Mouse (Mus musculus): ENCODE data around the gene Incenp. TPM values are rescaled to one million over a fixed set of nuclear protein-coding genes. Genes with fewer than 3 reads are reported as not detected.
"Not testable (repeated sequence)": the region's sequence is repeated elsewhere in the genome, so short reads cannot be mapped to it uniquely, and the experiment has no call there.

The Incenp gene
- polyA plus RNA-seq, 1 experiment = 39.7 TPM

GRCm38 (mm10) chr19:9922228-9922627 is 22.9 kb upstream of the Incenp start:
- Histone ChIP-seq H3K4me1 (ENCODE audit: control insufficient read depth) (peaks cover 50% of the 10 kb centered on the region), H3K4me3 (replicated peaks) (no peak overlapping the region), H3K27me3 (ENCODE audit: control insufficient read depth) (peaks cover 8% of the 10 kb centered on the region), H3K9me3 (ENCODE audit: control insufficient read depth, low read length) (no peaks in the 10 kb centered on the region), H3K36me3 (ENCODE audit: control insufficient read depth) (no peaks in the 10 kb centered on the region)
- TF ChIP-seq TAL1 (IDR thresholded peaks at IDR 0.05; ENCODE audit: low read length) (no peak), GATA1 (IDR thresholded peaks at IDR 0.05; ENCODE audit: low read length) (no peak)

- peaks cover 53% of the 10 kb centered on the region for H3K4me1 ChIP-seq (ENCODE audit: control insufficient read depth)
- H3K4me3 ChIP-seq (replicated peaks) = no peak overlapping the region
- TF ChIP-seq GATA1 (IDR thresholded peaks at IDR 0.05; ENCODE audit: low read length) (no peak), TAL1 (IDR thresholded peaks at IDR 0.05; ENCODE audit: low read length) (no peak)
- no peaks in the 10 kb centered on the region for H3K9me3 ChIP-seq (ENCODE audit: control insufficient read depth, low read length)
- no peaks in the 10 kb centered on the region for H3K27me3 ChIP-seq (ENCODE audit: control insufficient read depth)
- no peaks in the 10 kb centered on the region for H3K36me3 ChIP-seq (ENCODE audit: control insufficient read depth)
These were observed 21.8 kb upstream of the Incenp start for GRCm38 (mm10) chr19:9920835-9921784.

- Histone ChIP-seq H3K36me3 (ENCODE audit: control insufficient read depth) (no peaks in the 10 kb centered on the region), H3K9me3 (ENCODE audit: control insufficient read depth, low read length) (no peaks in the 10 kb centered on the region), H3K27me3 (ENCODE audit: control insufficient read depth) (no peaks in the 10 kb centered on the region), H3K4me1 (ENCODE audit: control insufficient read depth) (peaks cover 37% of the 10 kb centered on the region), H3K4me3 (replicated peaks) (no peak overlapping the region)
- TF ChIP-seq TAL1 (IDR thresholded peaks at IDR 0.05; ENCODE audit: low read length) (no peak), GATA1 (IDR thresholded peaks at IDR 0.05; ENCODE audit: low read length) (no peak)
These were observed 19.0 kb upstream of the Incenp start for GRCm38 (mm10) chr19:9918176-9918861.

GRCm38 (mm10) chr19:9917727-9918126 is 18.4 kb upstream of the Incenp start:
- H3K9me3 ChIP-seq (ENCODE audit: control insufficient read depth, low read length) = no peaks in the 10 kb centered on the region
- H3K27me3 ChIP-seq (ENCODE audit: control insufficient read depth) = no peaks in the 10 kb centered on the region
- no peak for TF ChIP-seq TAL1 (IDR thresholded peaks at IDR 0.05; ENCODE audit: low read length)
- TF ChIP-seq GATA1 (IDR thresholded peaks at IDR 0.05; ENCODE audit: low read length) = no peak
- no peak overlapping the region for H3K4me3 ChIP-seq (replicated peaks)
- peaks cover 36% of the 10 kb centered on the region for H3K4me1 ChIP-seq (ENCODE audit: control insufficient read depth)
- no peaks in the 10 kb centered on the region for H3K36me3 ChIP-seq (ENCODE audit: control insufficient read depth)

- TF ChIP-seq GATA1 (IDR thresholded peaks at IDR 0.05; ENCODE audit: low read length) = no peak
- TF ChIP-seq TAL1 (IDR thresholded peaks at IDR 0.05; ENCODE audit: low read length) = no peak
- no peaks in the 10 kb centered on the region for H3K9me3 ChIP-seq (ENCODE audit: control insufficient read depth, low read length)
- peaks cover 31% of the 10 kb centered on the region for H3K4me1 ChIP-seq (ENCODE audit: control insufficient read depth)
These were observed 16.6 kb upstream of the Incenp start for GRCm38 (mm10) chr19:9915935-9916334.

GRCm38 (mm10) chr19:9914346-9914745 is 15.0 kb upstream of the Incenp start:
- Histone ChIP-seq H3K4me3 (replicated peaks) (no peak overlapping the region), H3K4me1 (ENCODE audit: control insufficient read depth) (peaks cover 19% of the 10 kb centered on the region), H3K27me3 (ENCODE audit: control insufficient read depth) (no peaks in the 10 kb centered on the region), H3K9me3 (ENCODE audit: control insufficient read depth, low read length) (no peaks in the 10 kb centered on the region), H3K36me3 (ENCODE audit: control insufficient read depth) (no peaks in the 10 kb centered on the region)
- TF ChIP-seq GATA1 (IDR thresholded peaks at IDR 0.05; ENCODE audit: low read length) (no peak), TAL1 (IDR thresholded peaks at IDR 0.05; ENCODE audit: low read length) (no peak)

More at GRCm38 (mm10) chr19:9915935-9916334, 16.6 kb upstream of the Incenp start:
- Histone ChIP-seq H3K4me3 (replicated peaks) (no peak overlapping the region), H3K27me3 (ENCODE audit: control insufficient read depth) (no peaks in the 10 kb centered on the region), H3K36me3 (ENCODE audit: control insufficient read depth) (no peaks in the 10 kb centered on the region)

GRCm38 (mm10) chr19:9913784-9914183 is 14.4 kb upstream of the Incenp start:
- Histone ChIP-seq H3K9me3 (ENCODE audit: control insufficient read depth, low read length) (no peaks in the 10 kb centered on the region), H3K4me1 (ENCODE audit: control insufficient read depth) (peaks cover 17% of the 10 kb centered on the region)

GRCm38 (mm10) chr19:9911314-9911754 is 12.0 kb upstream of the Incenp start:
- H3K9me3 ChIP-seq (ENCODE audit: control insufficient read depth, low read length) = no peaks in the 10 kb centered on the region
- peaks cover 7% of the 10 kb centered on the region for H3K4me1 ChIP-seq (ENCODE audit: control insufficient read depth)
- no peak for TF ChIP-seq GATA1 (IDR thresholded peaks at IDR 0.05; ENCODE audit: low read length)
- no peak for TF ChIP-seq TAL1 (IDR thresholded peaks at IDR 0.05; ENCODE audit: low read length)
- no peaks in the 10 kb centered on the region for H3K27me3 ChIP-seq (ENCODE audit: control insufficient read depth)
- H3K4me3 ChIP-seq (replicated peaks) = no peak overlapping the region
- no peaks in the 10 kb centered on the region for H3K36me3 ChIP-seq (ENCODE audit: control insufficient read depth)

More at GRCm38 (mm10) chr19:9913784-9914183, 14.4 kb upstream of the Incenp start:
- H3K4me3 ChIP-seq (replicated peaks) = no peak overlapping the region
- H3K36me3 ChIP-seq (ENCODE audit: control insufficient read depth) = no peaks in the 10 kb centered on the region
- H3K27me3 ChIP-seq (ENCODE audit: control insufficient read depth) = no peaks in the 10 kb centered on the region
- no peak for TF ChIP-seq GATA1 (IDR thresholded peaks at IDR 0.05; ENCODE audit: low read length)
- TF ChIP-seq TAL1 (IDR thresholded peaks at IDR 0.05; ENCODE audit: low read length) = no peak

GRCm38 (mm10) chr19:9909351-9909750 is 10.0 kb upstream of the Incenp start:
- H3K36me3 ChIP-seq (ENCODE audit: control insufficient read depth) = no peaks in the 10 kb centered on the region
- H3K27me3 ChIP-seq (ENCODE audit: control insufficient read depth) = no peaks in the 10 kb centered on the region
- H3K4me1 ChIP-seq (ENCODE audit: control insufficient read depth) = peaks cover 7% of the 10 kb centered on the region
- H3K9me3 ChIP-seq (ENCODE audit: control insufficient read depth, low read length) = no peaks in the 10 kb centered on the region
- TF ChIP-seq GATA1 (IDR thresholded peaks at IDR 0.05; ENCODE audit: low read length) = no peak
- no peak for TF ChIP-seq TAL1 (IDR thresholded peaks at IDR 0.05; ENCODE audit: low read length)
- H3K4me3 ChIP-seq (replicated peaks) = no peak overlapping the region

- Histone ChIP-seq H3K4me1 (ENCODE audit: control insufficient read depth) (peaks cover 46% of the 10 kb centered on the region), H3K4me3 (replicated peaks) (peak overlapping the region; percentile 99), H3K36me3 (ENCODE audit: control insufficient read depth) (peaks cover 33% of the 10 kb centered on the region)
- not testable (repeated sequence) for H3K9me3 ChIP-seq (ENCODE audit: control insufficient read depth, low read length); H3K27me3 ChIP-seq (ENCODE audit: control insufficient read depth)
These were observed 1.3 kb upstream of the Incenp start for GRCm38 (mm10) chr19:9900696-9901095.
